Mouse (Mus musculus) liver, embryonic 14.5 days (tissue): ENCODE measurements around the gene Rtn4rl1.

Source experiments
- CTCF ChIP-seq: IDR thresholded peaks from 2 replicates; pipeline ENCODE4 v1.5.1; 2016; ENCODE audit warnings: antibody characterized with exemption, low read depth, control low read depth
- EP300 ChIP-seq: IDR thresholded peaks from 2 replicates; pipeline ENCODE4 v1.6.1; 2016; ENCODE audit warnings: antibody characterized with exemption, low read depth

- TF ChIP-seq CTCF (no peak), EP300 (no peak)
Observed at GRCm38 (mm10) chr11:75244368-75245275, 51.0 kb downstream of the Rtn4rl1 start.
